Mouse (Mus musculus): Measurements from ENCODE around the gene Btbd8. TPM values are rescaled to one million over a fixed set of nuclear protein-coding genes. Genes with fewer than 3 reads are reported as not detected.

Gene Btbd8
- 1.0 and 1.1 TPM in 2 replicates for polyA plus RNA-seq (2012; rRNA removed)

DNA sequence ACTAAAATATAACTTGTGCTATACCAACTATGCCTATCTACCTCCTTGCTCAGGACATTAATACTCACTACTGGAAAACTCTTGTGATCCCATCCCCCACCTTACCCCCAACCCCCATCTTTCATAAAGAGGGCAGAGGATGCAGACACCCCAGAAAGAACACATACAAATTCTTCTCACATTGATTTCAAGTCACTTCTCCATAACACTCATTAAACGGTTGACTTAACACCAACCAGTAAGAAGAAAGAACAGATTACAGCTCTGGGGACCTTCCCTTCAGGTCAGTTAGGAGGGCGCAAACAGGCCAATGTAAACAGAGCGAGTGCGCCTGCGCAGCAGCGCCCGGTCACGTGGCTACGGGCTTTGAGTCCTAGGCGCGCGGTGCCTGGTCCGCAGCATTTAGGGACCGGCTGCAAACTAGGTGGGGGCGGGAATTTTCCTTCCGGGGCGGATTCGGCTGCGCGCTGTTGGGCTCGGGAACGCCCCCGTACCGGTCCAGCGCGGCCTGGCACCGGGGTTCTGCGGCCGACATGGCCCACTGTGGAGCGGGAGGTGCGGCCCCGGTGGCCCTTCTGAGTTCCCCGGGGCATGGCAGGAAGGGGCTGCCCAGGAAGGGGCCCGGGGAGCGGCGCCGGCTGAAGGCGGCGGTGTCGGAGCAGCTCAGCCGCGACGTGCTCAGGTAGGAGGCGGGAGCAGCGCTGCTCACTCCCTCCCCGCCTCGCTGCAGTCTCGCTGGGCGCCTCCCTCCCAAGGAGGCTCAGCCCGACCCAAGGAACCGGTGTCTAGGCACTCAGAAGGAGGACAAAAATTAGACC lies at the start of gene Btbd8:
Gene Btbd8 (plus strand): TSS at position 534 of the 818 bp plus-strand sequence.

GRCm38 (mm10) chr5:107402436-107402835 lies 35.4 kb upstream of the Btbd8 start, which contains the start of gene Ephx4:
Gene Ephx4 (plus strand): TSS chr5:107402736.

DNA sequence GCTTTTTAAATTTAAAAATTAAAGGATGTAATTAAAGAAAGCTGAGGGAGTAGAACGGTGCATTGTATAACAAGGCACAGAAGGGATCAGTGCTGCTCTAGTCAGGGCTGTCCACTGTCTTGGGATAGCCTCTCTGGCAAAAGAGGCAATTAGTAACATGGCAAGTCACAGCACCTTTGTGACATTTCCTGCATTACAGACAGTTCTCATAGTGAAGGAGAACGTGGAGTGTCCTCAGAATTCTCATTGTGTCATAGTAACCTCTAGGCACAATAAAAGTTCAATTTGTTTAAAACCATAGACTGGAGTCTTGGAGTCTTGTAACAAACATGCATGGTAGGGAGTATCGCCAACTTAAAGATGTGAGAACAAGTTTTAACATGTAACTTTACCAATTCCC lies 6.5 kb upstream of the Btbd8 start, which contains the start of gene Lpcat2b:
Gene Lpcat2b (plus strand): TSS at position 301 of the 400 bp plus-strand sequence.

GRCm38 (mm10) chr5:107507321-107507720 lies 69.5 kb downstream of the Btbd8 start, which contains the start of gene Gm42669:
Gene Gm42669 (plus strand): TSS chr5:107507621.

DNA sequence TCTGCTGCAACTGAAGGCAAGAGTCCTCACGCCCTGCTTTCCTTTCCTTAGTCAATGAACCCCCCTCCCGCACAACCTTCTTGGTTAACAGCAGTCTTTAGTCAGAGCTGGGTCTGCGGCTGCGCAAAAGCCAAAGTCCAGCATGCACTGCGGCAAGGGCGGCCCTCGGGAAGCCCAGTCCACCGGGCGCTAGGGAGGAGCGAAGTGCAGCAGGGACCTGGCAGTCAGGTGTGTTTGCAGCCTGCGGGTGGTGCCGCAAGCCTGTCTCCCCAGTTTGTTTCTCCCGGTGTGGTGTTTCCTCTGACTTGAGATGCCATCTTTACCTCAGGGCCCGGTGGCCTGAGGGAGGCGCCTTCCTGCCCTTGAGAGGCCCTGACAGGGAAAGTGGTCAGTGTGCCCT lies 96.8 kb downstream of the Btbd8 start, which contains the start of gene 1700028K03Rik:
Gene 1700028K03Rik (plus strand): TSS at position 129 of the 400 bp plus-strand sequence.

Other genes starting within 250 kb of the Btbd8 start
- gene Tgfbr3, start 148.4 kb upstream of the Btbd8 start, polyA plus RNA-seq (2012; rRNA removed): 49.2 and 60.8 TPM in 2 replicates
- 3.0 and 3.6 TPM in 2 replicates for gene Brdt, start 106.8 kb upstream of the Btbd8 start, polyA plus RNA-seq (2012; rRNA removed)
- 1.7 and 3.9 TPM in 2 replicates for gene Ephx4, start 35.3 kb upstream of the Btbd8 start, polyA plus RNA-seq (2012; rRNA removed)
- not detected in 2 replicates for gene Lpcat2b, start 6.4 kb upstream of the Btbd8 start, polyA plus RNA-seq (2012; rRNA removed)
- gene Gm42669, start 69.6 kb downstream of the Btbd8 start, polyA plus RNA-seq (2012; rRNA removed): 0.03 TPM in 1 of 2 replicates, not detected in the other
- 0.02 TPM in 1 of 2 replicates, not detected in the other for gene 1700028K03Rik, start 96.7 kb downstream of the Btbd8 start, polyA plus RNA-seq (2012; rRNA removed)
- 2.5 and 2.9 TPM in 2 replicates for gene Rpap2, start 159.4 kb downstream of the Btbd8 start, polyA plus RNA-seq (2012; rRNA removed)
- 0.66 and 0.70 TPM in 2 replicates for gene Glmn, start 159.9 kb downstream of the Btbd8 start, polyA plus RNA-seq (2012; rRNA removed)

Data from ovary, adult 2 months (tissue).